Mouse (Mus musculus) testis, adult 2 months (tissue): ENCODE measurements around the gene Scn1b.

Experiments used
- CTCF ChIP-seq: fragments of 200-500 bp; IDR thresholded peaks from 2 replicates; pipeline ENCODE4 v1.5.1; 2012; ENCODE audit warnings: low read depth, mild to moderate bottlenecking, inconsistent platforms, low read length, moderate library complexity; ENCODE audit not compliant: control insufficient read depth, insufficient read depth, insufficient replicate concordance
- POLR2A ChIP-seq: fragments of 200-500 bp; IDR thresholded peaks from 2 replicates; pipeline ENCODE4 v1.6.1; 2012; ENCODE audit warnings: low read depth, mild to moderate bottlenecking, inconsistent platforms, low read length, moderate library complexity; ENCODE audit not compliant: control insufficient read depth

- TF ChIP-seq POLR2A (no peak), CTCF (no peak)
These were observed 31.9 kb downstream of the Scn1b start for GRCm38 (mm10) chr7:31094774-31095501.
